Mouse (Mus musculus): ENCODE measurements at regions not wholly inside any gene's neighbourhood (a gene's known extent, or its start where the extent isn't known, plus 50 kb on each side); places are given as distances from the start of the nearest gene placed in this dataset.

- DNase-seq: no peak
These were observed 1732.6 kb upstream of the Gm6569 start for GRCm38 (mm10) chr15:72101730-72102129.

- DNase-seq: no peak
These were observed 1728.4 kb upstream of the Gm6569 start for GRCm38 (mm10) chr15:72105830-72106413.

- DNase-seq: no peak
These were observed 1723.8 kb upstream of the Gm6569 start for GRCm38 (mm10) chr15:72110520-72110919.

- DNase-seq: no peak
These were observed 1717.6 kb upstream of the Gm6569 start for GRCm38 (mm10) chr15:72116772-72117171.

GRCm38 (mm10) chr15:72134226-72134625, 1700.1 kb upstream of the Gm6569 start:
- DNase-seq: no peak

GRCm38 (mm10) chr15:72135992-72136617, 1698.3 kb upstream of the Gm6569 start:
- DNase-seq: no peak

- no peak for DNase-seq
These were observed 1694.2 kb upstream of the Gm6569 start for GRCm38 (mm10) chr15:72140122-72140521.

GRCm38 (mm10) chr15:72150581-72150980, 1683.8 kb upstream of the Gm6569 start:
- no peak for DNase-seq

GRCm38 (mm10) chr15:72158505-72158904, 1675.9 kb upstream of the Gm6569 start:
- DNase-seq: no peak

GRCm38 (mm10) chr15:72200861-72201260, 1633.5 kb upstream of the Gm6569 start:
- peak; percentile 14 for DNase-seq

- no peak for DNase-seq
These were observed 1632.6 kb upstream of the Gm6569 start for GRCm38 (mm10) chr15:72201791-72202190.

GRCm38 (mm10) chr15:72205240-72205799, 1629.0 kb upstream of the Gm6569 start:
- no peak for DNase-seq

- DNase-seq: peak; percentile 58
These were observed 1628.4 kb upstream of the Gm6569 start for GRCm38 (mm10) chr15:72205950-72206349.

- DNase-seq: no peak
These were observed 1626.8 kb upstream of the Gm6569 start for GRCm38 (mm10) chr15:72207589-72207988.

- DNase-seq: no peak
These were observed 1626.3 kb upstream of the Gm6569 start for GRCm38 (mm10) chr15:72208076-72208475.

- no peak for DNase-seq
These were observed 1625.4 kb upstream of the Gm6569 start for GRCm38 (mm10) chr15:72208973-72209372.

GRCm38 (mm10) chr15:72217731-72218130, 1616.6 kb upstream of the Gm6569 start:
- no peak for DNase-seq

GRCm38 (mm10) chr15:72219985-72220384, 1614.4 kb upstream of the Gm6569 start:
- DNase-seq: no peak

- DNase-seq: no peak
These were observed 1613.6 kb upstream of the Gm6569 start for GRCm38 (mm10) chr15:72220786-72221185.

GRCm38 (mm10) chr15:72232355-72232754, 1602.0 kb upstream of the Gm6569 start:
- no peak for DNase-seq

GRCm38 (mm10) chr15:72264619-72265018, 1569.7 kb upstream of the Gm6569 start:
- DNase-seq: no peak

- no peak for DNase-seq
These were observed 1550.5 kb upstream of the Gm6569 start for GRCm38 (mm10) chr15:72283846-72284245.

GRCm38 (mm10) chr15:72296648-72297047, 1537.7 kb upstream of the Gm6569 start:
- DNase-seq: no peak

GRCm38 (mm10) chr15:72312417-72312816, 1521.9 kb upstream of the Gm6569 start:
- DNase-seq: no peak

- no peak for DNase-seq
These were observed 1512.8 kb upstream of the Gm6569 start for GRCm38 (mm10) chr15:72321528-72321927.
